Mouse (Mus musculus) forebrain, postnatal 0 days (tissue): Measurements from ENCODE around the gene Frmd4a. TPM values are rescaled to one million over a fixed set of nuclear protein-coding genes. Genes with fewer than 3 reads are reported as not detected.
A peak's percentile ranks its signal among the peaks of the same experiment; 100 is the strongest.

Experiments
- ATAC-seq: fragments of 200-750 bp; cut with Nextera tagmentation; 2 replicates; pipeline ENCODE4 v1.8.0; 2017; ENCODE audit warnings: mild to moderate bottlenecking, moderate library complexity
- DNase-seq: peaks from one replicate; pipeline ENCODE4 v3.0.0-alpha.2; 2015
- H3K27ac ChIP-seq: fragments of 300-500 bp; sonication (generic); 2 replicates; pipeline ENCODE4 v1.5.1; 2014; ENCODE audit warnings: low read depth, mild to moderate bottlenecking, antibody characterized with exemption, low read length, moderate library complexity, mixed read lengths
- H3K27me3 ChIP-seq: fragments of 300-500 bp; sonication (generic); 2 replicates; pipeline ENCODE4 v1.6.1; 2014; ENCODE audit warnings: mild to moderate bottlenecking, low read length, mixed read lengths; ENCODE audit not compliant: insufficient read depth
- H3K36me3 ChIP-seq: fragments of 300-500 bp; sonication (generic); 2 replicates; pipeline ENCODE4 v1.6.1; 2014; ENCODE audit warnings: mild to moderate bottlenecking, moderate library complexity; ENCODE audit not compliant: insufficient read depth
- H3K4me1 ChIP-seq: fragments of 300-500 bp; sonication (generic); 2 replicates; pipeline ENCODE4 v1.6.1; 2014; ENCODE audit warnings: antibody characterized with exemption; ENCODE audit not compliant: insufficient read depth
- H3K4me2 ChIP-seq: fragments of 300-500 bp; sonication (generic); 2 replicates; pipeline ENCODE4 v1.6.1; 2014; ENCODE audit warnings: low read depth, mild to moderate bottlenecking, moderate library complexity
- H3K4me3 ChIP-seq: fragments of 300-500 bp; sonication (generic); 2 replicates; pipeline ENCODE4 v1.5.1; 2014; ENCODE audit warnings: low read depth, low read length, mixed read lengths
- H3K9ac ChIP-seq: fragments of 300-500 bp; sonication (generic); 2 replicates; pipeline ENCODE4 v1.6.1; 2014; ENCODE audit warnings: mild to moderate bottlenecking
- H3K9me3 ChIP-seq: fragments of 300-500 bp; sonication (generic); 2 replicates; pipeline ENCODE4 v1.6.1; 2016; ENCODE audit warnings: low read length
- CTCF ChIP-seq: sonication (generic); IDR thresholded peaks from 2 replicates; pipeline ENCODE4 v1.5.1; 2016; ENCODE audit warnings: antibody characterized with exemption, control low read depth, low read depth
- WGBS: fragments of 180-500 bp; shearing (Covaris S2); extraction: QIAGEN DNeasy Blood & Tissue Kit; methylation state at CpG from one replicate; pipeline ENCODE4 v1.1.7; 2014; 5-methylcytosine and 5-hydroxymethylcytosine counted together
- polyA plus RNA-seq: library from polyadenylated mRNA; unstranded; fragments of >200 nt; fragmentation: Nextera tagmentation; extraction: Ambion mirVana; gene quantifications from 2 replicates; pipeline ENCODE4 v1.2.1, GENCODE M21; 2015
- total RNA-seq: library from RNA; depleted of rRNA; stranded (reverse); fragments of >200 nt; gene quantifications from 2 replicates; pipeline ENCODE4 v1.2.3, GENCODE M21; 2014

The Frmd4a gene
- total and polyA plus RNA-seq, 2 experiments from 2014 or later: 43.8 to 74.5 TPM

DNA sequence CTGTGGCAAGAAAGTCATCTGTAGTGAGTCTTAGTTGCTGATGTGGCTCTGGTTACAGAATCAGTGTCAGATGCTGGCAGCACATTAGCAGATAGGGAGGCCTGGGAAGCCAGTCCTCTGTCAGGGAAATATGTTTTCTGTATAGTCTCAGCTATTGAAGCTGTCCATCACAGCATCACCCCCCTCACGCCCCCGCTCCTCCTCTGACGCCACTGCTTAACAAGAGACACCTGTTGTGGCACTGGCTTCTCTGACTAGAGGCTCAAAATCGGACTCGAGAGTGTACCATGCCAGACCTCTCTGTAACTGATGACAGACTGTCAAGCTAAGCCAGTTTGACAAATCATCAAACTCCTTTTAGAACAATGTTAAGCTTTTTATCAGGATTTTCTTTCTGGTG, 265.3 kb downstream of the Frmd4a start:
- Histone ChIP-seq H3K4me2 (no peak overlapping the region), H3K27ac (no peak overlapping the region), H3K9me3 (no peaks in the 10 kb centered on the region), H3K4me1 (no peaks in the 10 kb centered on the region), H3K4me3 (no peak overlapping the region), H3K27me3 (no peaks in the 10 kb centered on the region), H3K9ac (no peak overlapping the region), H3K36me3 (no peaks in the 10 kb centered on the region)
- 65% methylated on average over 5 of the region's 5 CpGs for WGBS
- DNase-seq (no peak), ATAC-seq (peak; percentile 29)
- no peak for TF ChIP-seq CTCF

DNA sequence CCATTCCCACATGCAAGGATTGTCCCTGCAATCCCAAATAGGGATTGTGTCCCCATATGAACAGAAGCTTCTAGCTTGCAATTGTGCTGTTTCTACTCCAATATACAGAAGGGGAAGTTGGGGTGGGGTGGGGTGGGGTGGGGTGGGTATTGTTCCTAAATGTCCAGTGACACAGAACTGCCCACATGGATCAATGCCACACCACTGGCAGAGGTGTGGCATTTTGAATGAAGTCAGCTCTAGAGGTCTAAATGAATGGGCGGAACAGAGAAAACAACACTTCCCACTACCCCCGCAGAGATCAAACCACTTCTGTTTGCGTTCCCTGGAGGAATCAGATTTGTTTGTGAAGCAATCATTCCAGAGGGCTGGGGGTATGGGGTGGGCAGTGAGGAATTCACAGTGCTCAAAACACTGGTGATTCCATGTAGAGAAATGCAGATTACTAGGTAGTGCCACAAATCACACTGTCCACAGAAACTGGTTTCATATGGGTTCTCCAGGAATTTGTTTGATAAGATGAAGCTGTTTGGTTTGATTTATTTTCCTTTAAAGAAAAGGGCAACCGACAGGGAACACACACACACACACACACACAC, 268.3 kb downstream of the Frmd4a start:
- no peaks in the 10 kb centered on the region for H3K36me3 ChIP-seq
- H3K4me1 ChIP-seq: no peaks in the 10 kb centered on the region
- DNase-seq (no peak), ATAC-seq (no peak)
- no peaks in the 10 kb centered on the region for H3K9me3 ChIP-seq
- no peak overlapping the region for H3K9ac ChIP-seq
- no peak overlapping the region for H3K27ac ChIP-seq
- H3K4me2 ChIP-seq: no peak overlapping the region
- no peaks in the 10 kb centered on the region for H3K27me3 ChIP-seq
- 33% methylated on average over 4 of the region's 4 CpGs for WGBS
- no peak for TF ChIP-seq CTCF
- H3K4me3 ChIP-seq: no peak overlapping the region

DNA sequence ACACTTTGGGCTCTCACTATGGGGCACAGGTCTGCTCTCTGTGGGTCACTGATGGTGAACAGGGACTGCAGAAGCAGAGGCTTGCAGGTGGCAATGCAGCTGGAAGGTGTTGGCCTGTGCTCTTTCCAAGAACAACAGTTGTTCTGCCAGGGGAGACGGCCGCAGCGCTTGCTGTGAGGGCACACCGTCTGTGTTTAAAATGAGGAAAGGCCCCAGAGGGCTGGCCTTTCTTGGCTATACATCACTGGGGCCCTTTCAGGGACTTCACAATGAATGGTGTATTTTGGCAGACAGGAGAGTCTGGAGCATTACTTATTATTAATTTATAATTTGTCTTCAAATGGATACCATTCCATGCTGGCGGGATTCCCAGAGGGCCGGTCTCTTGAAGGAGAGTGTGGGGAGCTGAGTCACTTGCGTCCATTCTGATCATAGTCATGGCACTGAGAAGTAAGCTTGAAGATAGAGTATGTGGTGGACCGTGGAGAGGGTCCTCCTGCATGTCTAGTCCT, 268.9 kb downstream of the Frmd4a start:
- H3K36me3 ChIP-seq: no peaks in the 10 kb centered on the region
- H3K9ac ChIP-seq: no peak overlapping the region
- WGBS: 37% methylated on average over 8 of the region's 8 CpGs
- H3K27ac ChIP-seq: no peak overlapping the region
- no peak overlapping the region for H3K4me3 ChIP-seq
- TF ChIP-seq CTCF: no peak
- H3K4me2 ChIP-seq: no peak overlapping the region
- ATAC-seq (no peak), DNase-seq (no peak)
- H3K9me3 ChIP-seq: no peaks in the 10 kb centered on the region
- no peaks in the 10 kb centered on the region for H3K4me1 ChIP-seq
- no peaks in the 10 kb centered on the region for H3K27me3 ChIP-seq

DNA sequence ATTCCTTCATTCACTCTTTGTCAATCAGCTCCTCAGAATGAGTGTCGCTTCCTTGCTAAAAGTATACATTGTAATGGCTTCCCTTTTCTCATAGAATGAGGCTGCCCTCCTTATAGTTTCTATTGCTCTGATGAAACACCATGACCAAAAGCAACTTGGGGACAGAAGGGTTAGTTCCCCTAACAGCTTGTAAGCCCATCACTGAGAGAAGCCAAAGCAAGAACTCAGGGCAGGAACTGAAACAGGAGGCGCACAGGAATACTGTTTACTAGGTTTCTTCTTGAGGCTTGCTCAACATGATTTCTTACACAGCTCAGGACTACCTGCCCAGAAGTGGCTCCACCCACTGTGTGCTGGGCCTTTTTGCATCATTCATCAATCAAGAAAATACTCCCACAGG, 273.0 kb downstream of the Frmd4a start:
- TF ChIP-seq CTCF: no peak

DNA sequence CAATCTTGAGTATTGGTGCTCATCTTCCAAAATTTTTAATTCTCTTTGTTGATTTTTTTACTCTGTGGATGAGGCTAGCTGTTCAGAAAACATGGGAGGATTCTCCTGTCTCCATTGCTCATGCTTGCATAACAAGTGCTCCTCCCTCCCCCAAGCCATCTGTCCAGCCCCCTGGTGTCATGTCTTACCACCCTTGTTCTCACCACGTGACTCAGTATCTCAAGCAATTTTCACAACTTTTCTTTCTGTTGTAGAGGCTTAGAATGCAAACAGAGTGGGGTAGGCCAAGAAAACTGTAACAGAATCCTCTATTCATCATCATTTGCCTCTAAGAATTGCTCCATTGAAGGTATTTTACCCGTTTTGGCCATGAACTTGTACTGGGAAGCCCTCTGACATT, 273.6 kb downstream of the Frmd4a start:
- peak; percentile 69; the same call in 1 of the 2 replicates for ATAC-seq
- H3K9ac ChIP-seq: no peak overlapping the region
- 47% methylated on average over 2 of the region's 2 CpGs for WGBS

More for the DNA sequence above, 273.0 kb downstream of the Frmd4a start:
- no peak overlapping the region for H3K9ac ChIP-seq
- WGBS: 93% methylated on average over 2 of the region's 2 CpGs
- no peak overlapping the region for H3K27ac ChIP-seq
- H3K9me3 ChIP-seq: no peaks in the 10 kb centered on the region
- no peaks in the 10 kb centered on the region for H3K27me3 ChIP-seq
- no peak overlapping the region for H3K4me2 ChIP-seq
- no peak overlapping the region for H3K4me3 ChIP-seq
- H3K4me1 ChIP-seq: no peaks in the 10 kb centered on the region
- no peaks in the 10 kb centered on the region for H3K36me3 ChIP-seq
- ATAC-seq: no peak
- no peak for DNase-seq

DNA sequence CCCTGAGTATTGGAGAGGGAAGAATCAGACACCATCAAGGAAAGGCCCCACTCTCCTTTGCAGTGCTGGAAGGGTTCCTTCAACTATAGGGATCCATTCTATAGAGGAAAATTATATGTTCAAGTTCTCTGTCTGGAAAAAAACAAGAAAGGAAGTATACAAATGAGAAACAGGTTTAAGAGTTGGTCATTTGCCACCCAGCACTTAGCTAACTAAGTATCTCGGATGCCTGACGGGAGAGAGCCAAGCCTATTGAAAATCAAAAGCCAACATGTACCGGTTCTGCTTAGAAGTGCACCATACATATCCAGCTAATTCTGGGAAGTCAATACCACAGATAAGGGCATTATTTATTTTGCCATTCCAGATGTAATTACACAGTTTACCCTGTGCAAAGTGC, 274.2 kb downstream of the Frmd4a start:
- Histone ChIP-seq H3K4me2 (no peak overlapping the region), H3K9ac (no peak overlapping the region), H3K27me3 (no peaks in the 10 kb centered on the region), H3K36me3 (no peaks in the 10 kb centered on the region), H3K27ac (no peak overlapping the region), H3K9me3 (no peaks in the 10 kb centered on the region), H3K4me3 (no peak overlapping the region), H3K4me1 (no peaks in the 10 kb centered on the region)
- TF ChIP-seq CTCF: no peak
- DNase-seq: no peak
- no peak for ATAC-seq
- 94% methylated on average over 3 of the region's 3 CpGs for WGBS

More for the DNA sequence above, 273.6 kb downstream of the Frmd4a start:
- no peaks in the 10 kb centered on the region for H3K9me3 ChIP-seq
- H3K27ac ChIP-seq: no peak overlapping the region
- DNase-seq: no peak
- H3K27me3 ChIP-seq: no peaks in the 10 kb centered on the region
- H3K4me2 ChIP-seq: no peak overlapping the region
- no peak for TF ChIP-seq CTCF
- no peak overlapping the region for H3K4me3 ChIP-seq
- H3K4me1 ChIP-seq: no peaks in the 10 kb centered on the region
- H3K36me3 ChIP-seq: no peaks in the 10 kb centered on the region

DNA sequence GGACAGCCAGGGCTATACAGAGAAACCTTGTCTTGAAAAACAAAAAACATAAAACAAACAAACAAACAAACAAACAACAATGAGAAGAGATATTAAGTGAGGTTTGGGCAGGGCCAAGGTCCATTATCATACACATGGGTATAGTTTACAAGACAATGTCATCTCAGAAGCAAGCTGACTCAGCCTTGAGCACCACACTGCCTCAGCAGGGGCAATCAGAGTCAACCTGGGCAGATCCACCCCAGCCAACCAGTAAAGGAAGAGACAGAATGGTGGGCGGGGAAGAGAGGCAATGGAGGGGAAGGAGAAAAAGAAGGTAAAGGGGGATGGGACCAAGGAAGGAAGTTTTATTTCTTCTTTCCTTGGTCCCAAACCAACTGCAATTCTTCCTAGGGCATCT, 276.2 kb downstream of the Frmd4a start:
- H3K27me3 ChIP-seq: no peaks in the 10 kb centered on the region
- no peaks in the 10 kb centered on the region for H3K36me3 ChIP-seq
- no peak overlapping the region for H3K4me3 ChIP-seq
- no peak overlapping the region for H3K27ac ChIP-seq
- ATAC-seq (no peak), DNase-seq (no peak)
- H3K4me1 ChIP-seq: 0 out of 2 replicates have a peak, but pooled peaks cover 4% of the 10 kb centered on the region
- no peak overlapping the region for H3K9ac ChIP-seq
- H3K4me2 ChIP-seq: no peak overlapping the region
- WGBS: 100% methylated on average over 1 of the region's 1 CpGs
- H3K9me3 ChIP-seq: no peaks in the 10 kb centered on the region
- no peak for TF ChIP-seq CTCF
